Mouse (Mus musculus) MEL (cell line): ENCODE measurements at regions not wholly inside any gene's neighbourhood (a gene's known extent, or its start where the extent isn't known, plus 50 kb on each side); places are given as distances from the start of the nearest gene placed in this dataset.

Experiments
- DNase-seq: peaks from one replicate; pipeline ENCODE4 v3.0.0; 2011; ENCODE audit warnings: low read depth, low spot score
- H3K27ac ChIP-seq: 2 replicates; pipeline ENCODE4 v1.5.1; 2012; ENCODE audit warnings: low read depth, mild to moderate bottlenecking, control low read depth, low read length, moderate library complexity; ENCODE audit not compliant: control insufficient read depth
- H3K27me3 ChIP-seq, 2 experiments: fragments of 150-350 bp in 1 of 2; sonication (generic) in 1 of 2; 2 replicates each; pipeline ENCODE4 v1.6.1; 2012; ENCODE audit warnings: low read length in 2 of 2, mild to moderate bottlenecking in 2 of 2, improper control_type of control experiment in 1 of 2, moderate library complexity in 1 of 2; ENCODE audit not compliant: insufficient read depth in 2 of 2, control insufficient read depth in 1 of 2
- H3K36me3 ChIP-seq, 2 experiments: 2 replicates each; pipeline ENCODE4 v1.6.1; 2012 to 2014; ENCODE audit warnings: low read length in 2 of 2, improper control_type of control experiment in 1 of 2, inconsistent platforms in 1 of 2, mild to moderate bottlenecking in 1 of 2; ENCODE audit not compliant: insufficient read depth in 2 of 2, control insufficient read depth in 1 of 2
- H3K4me1 ChIP-seq, 2 experiments: fragments of 150-350 bp in 1 of 2; sonication (generic) in 1 of 2; 2 replicates each; pipeline ENCODE4 v1.6.1; 2012; ENCODE audit warnings: low read length in 2 of 2, improper control_type of control experiment in 1 of 2, mild to moderate bottlenecking in 1 of 2; ENCODE audit not compliant: insufficient read depth in 2 of 2, control insufficient read depth in 1 of 2
- H3K4me3 ChIP-seq, 2 experiments: fragments of 150-350 bp in 1 of 2; sonication (generic) in 1 of 2; 2 replicates each; pipeline ENCODE4 v1.5.1; 2012; ENCODE audit warnings: low read depth in 2 of 2, low read length in 2 of 2, mild to moderate bottlenecking in 2 of 2, moderate library complexity in 2 of 2, control low read depth in 1 of 2, improper control_type of control experiment in 1 of 2; ENCODE audit not compliant: control insufficient read depth in 1 of 2, insufficient read depth in 1 of 2
- H3K79me2 ChIP-seq: 2 replicates; pipeline ENCODE4 v1.6.1; 2012; ENCODE audit warnings: mild to moderate bottlenecking, low read length, moderate library complexity; ENCODE audit not compliant: control insufficient read depth, poor library complexity, insufficient read depth
- H3K9ac ChIP-seq: 2 replicates; pipeline ENCODE4 v1.6.1; 2012; ENCODE audit warnings: low read depth, mild to moderate bottlenecking, control low read depth, low read length, moderate library complexity; ENCODE audit not compliant: control insufficient read depth, poor library complexity, severe bottlenecking
- H3K9me3 ChIP-seq: fragments of 150-350 bp; sonication (generic); replicated peaks from 2 replicates; pipeline ENCODE4 v1.6.1; 2012; ENCODE audit warnings: mild to moderate bottlenecking, low read length, improper control_type of control experiment, moderate library complexity; ENCODE audit not compliant: insufficient read depth
- BHLHE40 ChIP-seq: IDR thresholded peaks from 2 replicates; pipeline ENCODE4 v1.6.1; 2012; ENCODE audit warnings: low read depth, mild to moderate bottlenecking, inconsistent platforms, low read length, improper control_type of control experiment, borderline replicate concordance
- CTCF ChIP-seq, 3 experiments: IDR thresholded peaks in 2 of 3; conservative IDR thresholded peaks in 1 of 3; 2 replicates each; pipeline ENCODE4 v1.5.1; 2011 to 2012; ENCODE audit warnings: low read length in 3 of 3, low read depth in 2 of 3, mild to moderate bottlenecking in 2 of 3, improper control_type of control experiment in 1 of 3, inconsistent platforms in 1 of 3, mixed read lengths in 1 of 3, moderate library complexity in 1 of 3; ENCODE audit not compliant: control insufficient read depth in 1 of 3, insufficient read depth in 1 of 3, poor library complexity in 1 of 3, severe bottlenecking in 1 of 3
- EP300 ChIP-seq, 2 experiments: IDR thresholded peaks; 2 replicates each; pipeline ENCODE4 v1.6.1; 2011; ENCODE audit warnings: improper control_type of control experiment in 2 of 2, low read length in 2 of 2, low read depth in 1 of 2, mild to moderate bottlenecking in 1 of 2
- MAX ChIP-seq: IDR thresholded peaks from 2 replicates; pipeline ENCODE4 v1.6.1; 2011; ENCODE audit warnings: low read length, improper control_type of control experiment
- MXI1 ChIP-seq: IDR thresholded peaks from 2 replicates; pipeline ENCODE4 v1.6.1; 2011; ENCODE audit warnings: mild to moderate bottlenecking, low read depth, low read length, improper control_type of control experiment
- MYC ChIP-seq: IDR thresholded peaks from 2 replicates; pipeline ENCODE4 v1.6.1; 2011; ENCODE audit warnings: low read depth, mild to moderate bottlenecking, low read length, improper control_type of control experiment, moderate library complexity
- POLR2A ChIP-seq, 2 experiments: IDR thresholded peaks; 2 replicates each; pipeline ENCODE4 v1.6.1; 2011 to 2012; ENCODE audit warnings: low read length in 2 of 2, mild to moderate bottlenecking in 2 of 2, control low read depth in 1 of 2, improper control_type of control experiment in 1 of 2, low read depth in 1 of 2, moderate library complexity in 1 of 2; ENCODE audit not compliant: control insufficient read depth in 1 of 2, insufficient read depth in 1 of 2, poor library complexity in 1 of 2
- POLR2AphosphoS2 ChIP-seq: IDR thresholded peaks from 2 replicates; pipeline ENCODE4 v1.6.1; 2011; ENCODE audit warnings: low read length, improper control_type of control experiment
- TAL1 ChIP-seq: IDR thresholded peaks from 2 replicates; pipeline ENCODE4 v1.6.1; 2012; ENCODE audit warnings: mild to moderate bottlenecking, inconsistent platforms, low read length, moderate library complexity, mixed read lengths
- TBP ChIP-seq: IDR thresholded peaks from 2 replicates; pipeline ENCODE4 v1.8.0; 2011; ENCODE audit warnings: low read depth, low read length, improper control_type of control experiment
- TCF12 ChIP-seq: IDR thresholded peaks from 2 replicates; pipeline ENCODE4 v1.6.1; 2014; ENCODE audit warnings: low read depth, mild to moderate bottlenecking, inconsistent platforms, low read length, improper control_type of control experiment, moderate library complexity
- USF1 ChIP-seq: IDR thresholded peaks from 2 replicates; pipeline ENCODE4 v1.6.1; 2014; ENCODE audit warnings: low read depth, mild to moderate bottlenecking, inconsistent platforms, low read length, improper control_type of control experiment, moderate library complexity
- USF2 ChIP-seq, 2 experiments: IDR thresholded peaks; 2 replicates each; pipeline ENCODE4 v1.6.1; 2011 to 2012; ENCODE audit warnings: improper control_type of control experiment in 2 of 2, low read length in 2 of 2, borderline replicate concordance in 1 of 2, inconsistent platforms in 1 of 2, low read depth in 1 of 2, mild to moderate bottlenecking in 1 of 2; ENCODE audit not compliant: insufficient read depth in 1 of 2
- ZKSCAN1 ChIP-seq: IDR thresholded peaks from 2 replicates; pipeline ENCODE4 v1.6.1; 2012; ENCODE audit warnings: low read depth, mild to moderate bottlenecking, inconsistent platforms, low read length, improper control_type of control experiment, moderate library complexity
- ZNF384 ChIP-seq: IDR thresholded peaks from 2 replicates; pipeline ENCODE4 v1.6.1; 2012; ENCODE audit warnings: low read depth, mild to moderate bottlenecking, inconsistent platforms, low read length, improper control_type of control experiment

DNA sequence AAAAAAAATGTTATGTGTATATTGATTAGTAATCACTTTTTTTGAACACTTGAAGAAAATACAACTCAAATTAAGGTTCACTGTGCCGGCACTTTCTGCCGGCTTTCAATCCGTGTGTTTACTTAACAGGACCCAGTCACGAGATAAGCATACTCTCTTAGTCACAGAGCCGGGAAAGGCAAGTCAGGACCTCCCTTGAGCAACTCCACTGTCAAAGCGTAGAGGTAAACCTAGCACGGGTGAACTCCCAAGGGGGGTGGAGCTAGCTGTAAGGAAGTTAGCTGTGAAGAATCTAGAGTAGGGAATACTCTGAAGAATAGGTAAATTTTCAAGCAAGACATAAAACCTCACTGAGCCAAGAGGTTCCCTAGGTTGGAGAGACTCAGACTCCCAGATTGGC lies 164.0 kb upstream of the Lnx1 start:
- Histone ChIP-seq H3K36me3 (no peaks in the 10 kb centered on the region), H3K27me3 (peaks cover 0 to 2% of the 10 kb centered on the region in 2 experiments; a peak in 3 of 4 replicates), H3K27ac (no peak overlapping the region), H3K9me3 (no peaks in the 10 kb centered on the region), H3K79me2 (no peaks in the 10 kb centered on the region), H3K9ac (no peak overlapping the region), H3K4me3 (no peak overlapping the region), H3K4me1 (no peaks in the 10 kb centered on the region)
- TF ChIP-seq TBP (no peak), MAX (no peak), MYC (no peak), TCF12 (no peak)
- DNase-seq: no peak

DNA sequence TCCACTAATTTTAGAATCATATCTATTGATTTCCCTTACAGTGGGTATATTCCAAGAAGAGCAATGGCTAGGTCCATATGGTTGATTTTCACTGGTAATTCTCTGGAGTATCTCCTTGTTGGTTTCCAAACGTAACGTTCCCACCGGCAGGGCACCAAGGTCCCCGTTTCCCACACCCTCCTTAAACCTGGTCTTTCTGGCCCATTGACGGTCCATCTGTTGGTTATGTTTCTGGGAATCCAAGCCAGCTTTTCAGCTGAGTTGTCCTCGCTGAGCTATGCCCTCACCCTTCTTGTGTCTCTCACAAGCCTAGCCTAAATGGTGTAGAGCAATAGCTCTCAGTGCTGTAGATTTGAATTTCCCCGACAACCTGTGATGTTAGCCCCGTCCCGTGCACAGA lies 162.7 kb upstream of the Lnx1 start:
- Histone ChIP-seq H3K9ac (no peak overlapping the region), H3K27me3 (peaks cover 0 to 4% of the 10 kb centered on the region in 2 experiments), H3K79me2 (no peaks in the 10 kb centered on the region), H3K4me3 (no peak overlapping the region), H3K27ac (no peak overlapping the region), H3K9me3 (no peaks in the 10 kb centered on the region), H3K36me3 (no peaks in the 10 kb centered on the region), H3K4me1 (no peaks in the 10 kb centered on the region)
- TF ChIP-seq TBP (no peak), MXI1 (no peak), CTCF (IDR thresholded peaks at IDR 0.05 in 2 of 3, conservative IDR thresholded peaks at IDR 0.05 in 1 of 3; ENCODE audit: control insufficient read depth in 1 of 3, insufficient read depth in 1 of 3, low read depth in 2 of 3, low read length in 3 of 3, poor library complexity in 1 of 3, severe bottlenecking in 1 of 3) (no peak), MAX (no peak), ZKSCAN1 (no peak), EP300 (IDR thresholded peaks at IDR 0.05; ENCODE audit: low read depth in 1 of 2, low read length in 2 of 2) (no peak), POLR2AphosphoS2 (no peak), TAL1 (no peak), USF2 (IDR thresholded peaks at IDR 0.05; ENCODE audit: borderline replicate concordance in 1 of 2, insufficient read depth in 1 of 2, low read depth in 1 of 2, low read length in 2 of 2) (no peak), BHLHE40 (no peak), POLR2A (IDR thresholded peaks at IDR 0.05; ENCODE audit: control insufficient read depth in 1 of 2, insufficient read depth in 1 of 2, low read depth in 1 of 2, low read length in 2 of 2, poor library complexity in 1 of 2) (no peak), TCF12 (no peak), MYC (no peak), ZNF384 (no peak), USF1 (no peak)
- DNase-seq: no peak
